Mouse (Mus musculus) neural tube, embryonic 14.5 days (tissue): ENCODE measurements around the gene Rnf157. TPM values are rescaled to one million over a fixed set of nuclear protein-coding genes. Genes with fewer than 3 reads are reported as not detected.

Experiments used
- ATAC-seq: fragments of 200-750 bp; cut with Nextera tagmentation; 2 replicates; pipeline ENCODE4 v1.8.0; 2017; ENCODE audit warnings: low read depth, mild to moderate bottlenecking, moderate TSS enrichment, moderate library complexity
- H3K27ac ChIP-seq: fragments of 300-500 bp; sonication (generic); 2 replicates; pipeline ENCODE4 v1.5.1; 2014; ENCODE audit warnings: low read depth, mild to moderate bottlenecking, control low read depth, low read length, moderate library complexity, mixed read lengths
- H3K27me3 ChIP-seq: fragments of 300-500 bp; sonication (generic); 2 replicates; pipeline ENCODE4 v1.6.1; 2014; ENCODE audit warnings: low read length; ENCODE audit not compliant: control insufficient read depth, insufficient read depth
- H3K36me3 ChIP-seq: fragments of 300-500 bp; sonication (generic); 2 replicates; pipeline ENCODE4 v1.6.1; 2014; ENCODE audit warnings: low read length, mixed read lengths; ENCODE audit not compliant: control insufficient read depth, insufficient read depth
- H3K4me1 ChIP-seq: fragments of 300-500 bp; sonication (generic); 2 replicates; pipeline ENCODE4 v1.6.1; 2014; ENCODE audit warnings: low read length; ENCODE audit not compliant: control insufficient read depth, insufficient read depth
- H3K4me2 ChIP-seq: fragments of 300-500 bp; sonication (generic); 2 replicates; pipeline ENCODE4 v1.6.1; 2014; ENCODE audit warnings: mild to moderate bottlenecking, low read depth, low read length, control low read depth
- H3K4me3 ChIP-seq: fragments of 300-500 bp; sonication (generic); 2 replicates; pipeline ENCODE4 v1.5.1; 2014; ENCODE audit warnings: low read depth, low read length, control low read depth, mixed read lengths
- H3K9ac ChIP-seq: fragments of 300-500 bp; sonication (generic); replicated peaks from 2 replicates; pipeline ENCODE4 v1.6.1; 2014; ENCODE audit warnings: low read depth, mild to moderate bottlenecking, control low read depth, low read length, mixed read lengths
- H3K9me3 ChIP-seq: fragments of 300-500 bp; sonication (generic); 2 replicates; pipeline ENCODE4 v1.6.1; 2016; ENCODE audit warnings: low read length; ENCODE audit not compliant: control insufficient read depth
- WGBS: fragments of 180-500 bp; shearing (Covaris S2); extraction: QIAGEN DNeasy Blood & Tissue Kit; methylation state at CpG from one replicate; pipeline ENCODE4 v1.1.7; 2014; 5-methylcytosine and 5-hydroxymethylcytosine counted together
- polyA plus RNA-seq: library from polyadenylated mRNA; unstranded; fragments of >200 nt; fragmentation: Nextera tagmentation; extraction: Ambion mirVana; gene quantifications from 2 replicates; pipeline ENCODE4 v1.2.1, GENCODE M21; 2014

Gene Rnf157
- polyA plus RNA-seq, 1 experiment from 2014 or later: 63.5 TPM

- H3K9ac ChIP-seq: no peak overlapping the region
- H3K27me3 ChIP-seq: no peaks in the 10 kb centered on the region
- H3K36me3 ChIP-seq: no peaks in the 10 kb centered on the region
- no peaks in the 10 kb centered on the region for H3K9me3 ChIP-seq
- 82% methylated on average over 6 of the region's 6 CpGs for WGBS
- H3K4me1 ChIP-seq: no peaks in the 10 kb centered on the region
- no peak overlapping the region for H3K27ac ChIP-seq
- no peak overlapping the region for H3K4me3 ChIP-seq
- no peak for ATAC-seq
- no peak overlapping the region for H3K4me2 ChIP-seq
Observed at GRCm38 (mm10) chr11:116423214-116423613, 10.4 kb upstream of the Rnf157 start.

- ATAC-seq: no peak
- Histone ChIP-seq H3K4me1 (no peaks in the 10 kb centered on the region), H3K36me3 (no peaks in the 10 kb centered on the region), H3K4me2 (no peak overlapping the region), H3K27me3 (no peaks in the 10 kb centered on the region), H3K4me3 (no peak overlapping the region), H3K9me3 (no peaks in the 10 kb centered on the region), H3K27ac (no peak overlapping the region), H3K9ac (no peak overlapping the region)
- WGBS: 96% methylated on average over 2 of the region's 2 CpGs
Observed at GRCm38 (mm10) chr11:116422562-116422961, 9.7 kb upstream of the Rnf157 start.

GRCm38 (mm10) chr11:116421102-116421501 is 8.3 kb upstream of the Rnf157 start:
- Histone ChIP-seq H3K4me3 (no peak overlapping the region), H3K27me3 (no peaks in the 10 kb centered on the region), H3K9ac (no peak overlapping the region), H3K27ac (no peak overlapping the region), H3K36me3 (no peaks in the 10 kb centered on the region), H3K4me2 (no peak overlapping the region), H3K9me3 (no peaks in the 10 kb centered on the region), H3K4me1 (no peaks in the 10 kb centered on the region)
- ATAC-seq: no peak
- 77% methylated on average over 6 of the region's 6 CpGs for WGBS

GRCm38 (mm10) chr11:116418841-116419462 is 6.1 kb upstream of the Rnf157 start:
- WGBS: 80% methylated on average over 6 of the region's 6 CpGs
- ATAC-seq: no peak
- no peak overlapping the region for H3K4me3 ChIP-seq

GRCm38 (mm10) chr11:116418194-116418840 is 5.5 kb upstream of the Rnf157 start:
- Histone ChIP-seq H3K36me3 (no peaks in the 10 kb centered on the region), H3K4me2 (no peak overlapping the region), H3K27ac (no peak overlapping the region), H3K4me3 (no peak overlapping the region), H3K9ac (no peak overlapping the region), H3K9me3 (no peaks in the 10 kb centered on the region), H3K27me3 (no peaks in the 10 kb centered on the region), H3K4me1 (no peaks in the 10 kb centered on the region)
- WGBS: 28% methylated on average over 2 of the region's 2 CpGs
- ATAC-seq: no peak

More at GRCm38 (mm10) chr11:116418841-116419462, 6.1 kb upstream of the Rnf157 start:
- no peaks in the 10 kb centered on the region for H3K27me3 ChIP-seq
- no peaks in the 10 kb centered on the region for H3K36me3 ChIP-seq
- H3K4me2 ChIP-seq: no peak overlapping the region
- no peak overlapping the region for H3K9ac ChIP-seq
- no peaks in the 10 kb centered on the region for H3K4me1 ChIP-seq
- no peak overlapping the region for H3K27ac ChIP-seq
- no peaks in the 10 kb centered on the region for H3K9me3 ChIP-seq

GRCm38 (mm10) chr11:116417054-116417453 is 4.2 kb upstream of the Rnf157 start:
- no peaks in the 10 kb centered on the region for H3K9me3 ChIP-seq
- no peak overlapping the region for H3K4me3 ChIP-seq
- 85% methylated on average over 5 of the region's 5 CpGs for WGBS
- ATAC-seq: no peak
- H3K4me1 ChIP-seq: 0 out of 2 replicates have a peak, but pooled peaks cover 2% of the 10 kb centered on the region
- H3K36me3 ChIP-seq: no peaks in the 10 kb centered on the region
- no peak overlapping the region for H3K4me2 ChIP-seq
- no peak overlapping the region for H3K27ac ChIP-seq
- H3K27me3 ChIP-seq: no peaks in the 10 kb centered on the region
- H3K9ac ChIP-seq: no peak overlapping the region

GRCm38 (mm10) chr11:116416196-116416943 is 3.5 kb upstream of the Rnf157 start:
- H3K27me3 ChIP-seq: no peaks in the 10 kb centered on the region
- no peak overlapping the region for H3K9ac ChIP-seq
- no peak overlapping the region for H3K4me2 ChIP-seq
- no peak overlapping the region for H3K27ac ChIP-seq
- H3K4me3 ChIP-seq: no peak overlapping the region
- H3K36me3 ChIP-seq: no peaks in the 10 kb centered on the region
- 73% methylated on average over 6 of the region's 6 CpGs for WGBS
- peaks cover 8% of the 10 kb centered on the region; the same call in 1 of the 2 replicates for H3K4me1 ChIP-seq
- ATAC-seq: no peak
- H3K9me3 ChIP-seq: no peaks in the 10 kb centered on the region

GRCm38 (mm10) chr11:116413631-116414022 is 795 bp upstream of the Rnf157 start:
- Histone ChIP-seq H3K27me3 (no peaks in the 10 kb centered on the region), H3K4me2 (peak overlapping the region; percentile 92), H3K9me3 (no peaks in the 10 kb centered on the region), H3K4me3 (peak overlapping the region; percentile 89), H3K9ac (peak overlapping the region; percentile 94), H3K4me1 (peaks cover 13% of the 10 kb centered on the region), H3K27ac (peak overlapping the region; percentile 94), H3K36me3 (no peaks in the 10 kb centered on the region)
- ATAC-seq: no peak
- 61% methylated on average over 4 of the region's 4 CpGs for WGBS
